Mouse (Mus musculus) layer of hippocampus, adult 18-20 months (tissue): ENCODE measurements around the gene Gjc1. TPM values are rescaled to one million over a fixed set of nuclear protein-coding genes. Genes with fewer than 3 reads are reported as not detected.
A peak's percentile ranks its signal among the peaks of the same experiment; 100 is the strongest.

Experiments used
- DNase-seq, 2 experiments: peaks; one replicate each; pipeline ENCODE4 v3.0.0; 2022; ENCODE audit warnings: low spot score in 2 of 2
- long read RNA-seq: library from polyadenylated mRNA; stranded (forward); transcript quantifications from one replicate; pipeline ENCODE4 v2.0.0, GENCODE M21; 2021
- total RNA-seq, 2 experiments: library from RNA; stranded (reverse); gene quantifications; 2 replicates each; pipeline ENCODE4 v1.2.3; 2021

Gjc1 gene
- total RNA-seq, result 1 to 10 TPM; 3.0 to 3.8 TPM
- long read RNA-seq, partial matches to known transcripts, result 0 of 4 reads
- long read RNA-seq, other reads (novel, unspliced or antisense), result 1 of 4 reads

DNA sequence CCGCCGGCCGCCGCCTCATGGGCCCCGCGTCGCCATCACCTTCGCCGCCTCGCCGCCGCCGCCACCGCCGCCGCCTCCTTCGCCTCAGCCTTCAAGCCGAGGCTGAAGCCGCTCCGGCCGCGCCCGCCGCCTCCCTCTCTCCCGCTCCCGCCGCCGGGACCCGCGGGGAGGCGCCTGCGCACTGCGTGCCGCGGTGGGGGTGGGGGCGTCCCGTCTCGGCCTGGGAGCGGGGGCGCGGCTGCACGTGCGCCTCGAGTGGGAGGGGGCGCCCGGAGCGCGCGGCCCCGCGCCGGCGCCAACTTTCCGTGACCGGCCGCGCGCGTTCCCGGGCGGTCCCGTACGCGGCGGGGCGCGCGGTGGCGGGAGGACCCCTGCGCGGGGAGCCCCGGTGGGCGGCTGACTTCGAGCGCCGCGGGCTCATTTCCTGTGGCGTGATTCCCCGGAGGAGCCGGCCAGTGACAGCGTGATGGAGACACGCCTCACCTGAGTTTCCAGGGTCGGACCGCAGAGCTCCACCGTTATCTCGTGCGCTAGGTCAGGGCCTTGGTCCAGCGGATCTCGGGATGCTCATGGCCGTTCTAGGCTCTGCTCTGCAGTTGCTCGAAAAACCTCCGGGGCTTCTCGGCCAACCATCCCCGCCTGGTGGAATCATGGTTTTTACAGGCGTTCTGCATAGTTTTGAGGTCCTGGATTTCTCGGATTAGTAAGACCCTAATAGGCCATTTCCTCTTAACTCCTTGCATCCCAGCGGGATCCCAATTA lies at the start of gene Gjc1:
Gene Gjc1 (minus strand): TSS at position 680 of the 762 bp plus-strand sequence.
- DNase-seq, result peak in 1 of 2 experiments; percentile 14

DNA sequence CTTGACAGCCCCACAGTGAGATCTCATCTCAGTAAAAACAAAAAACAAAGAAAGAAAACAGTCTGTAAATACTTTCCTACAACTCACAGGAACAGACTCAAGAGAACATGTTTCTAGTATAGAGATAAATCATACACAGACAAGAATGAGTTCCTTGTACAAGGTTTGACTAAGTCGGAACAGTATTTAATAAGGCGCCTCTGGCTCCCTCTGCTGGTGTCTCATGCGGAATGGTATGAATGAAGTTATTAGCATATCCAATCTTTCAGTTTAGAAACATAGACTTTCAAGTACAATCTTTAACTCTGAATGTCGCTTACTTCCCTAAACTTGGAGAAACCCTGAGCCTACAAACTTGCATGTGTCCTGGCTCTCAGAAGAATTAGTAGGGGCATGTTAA lies 44.8 kb upstream of the Gjc1 start:
- peak in 1 of 2 experiments; percentile 80 for DNase-seq

DNA sequence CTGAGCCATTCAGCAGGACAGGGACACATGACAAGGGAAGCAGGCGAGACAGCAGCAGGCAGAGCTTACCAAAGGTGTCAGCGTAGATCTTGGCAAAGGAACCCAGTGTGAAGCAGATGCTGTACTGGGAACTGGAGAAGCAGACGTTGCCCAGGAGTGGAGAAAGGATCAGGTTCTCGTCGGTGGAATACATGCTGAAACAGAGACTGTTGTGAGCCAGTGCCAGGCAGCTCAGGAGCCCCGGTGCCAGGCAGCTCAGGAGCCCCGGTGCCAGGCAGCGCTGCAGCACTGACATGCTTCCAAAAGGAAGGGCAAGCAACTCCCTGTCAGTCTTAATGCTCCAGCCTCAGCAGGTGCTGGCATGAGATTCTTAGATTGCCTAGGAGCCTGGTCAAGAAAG lies 40.4 kb upstream of the Gjc1 start:
- no peak for DNase-seq

DNA sequence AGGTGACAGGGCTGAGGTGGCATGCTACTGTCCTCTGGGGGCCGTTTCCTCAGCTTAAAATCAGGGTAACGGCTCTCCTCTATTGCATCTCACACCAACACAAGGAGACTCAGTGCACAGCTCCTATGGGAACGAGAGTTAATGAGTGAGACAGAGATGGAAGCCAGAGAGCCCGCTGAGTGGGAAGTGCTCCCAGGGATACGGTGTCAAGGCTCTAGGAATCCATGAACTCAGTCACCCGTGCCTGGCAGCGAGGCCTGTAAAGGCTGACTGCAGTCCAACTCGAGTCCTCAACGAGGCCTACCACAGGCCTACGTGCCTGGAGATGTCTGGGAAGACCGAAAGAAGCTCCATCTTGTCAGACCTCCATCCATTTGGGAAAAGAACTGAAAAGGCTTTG lies 39.5 kb upstream of the Gjc1 start:
- DNase-seq, result no peak

DNA sequence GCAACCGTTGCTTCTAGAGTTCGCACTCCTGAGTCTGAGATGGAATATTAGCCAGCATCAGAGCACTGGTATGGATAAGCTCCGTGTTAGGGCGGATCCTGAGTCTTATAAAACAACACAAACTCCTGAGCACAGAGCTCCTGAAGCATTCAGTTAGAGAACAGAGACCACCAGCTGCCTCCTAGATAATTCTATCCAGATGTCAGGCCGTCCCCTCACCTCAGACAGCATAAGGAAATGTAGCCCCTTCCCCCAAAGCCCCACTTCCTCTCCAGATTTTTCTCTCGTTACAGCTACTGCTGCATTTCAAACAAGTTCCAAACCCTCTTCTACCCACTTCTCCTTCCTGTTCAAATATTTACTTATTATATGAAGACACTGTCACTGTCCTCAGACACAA lies 36.4 kb upstream of the Gjc1 start:
- DNase-seq, result no peak

DNA sequence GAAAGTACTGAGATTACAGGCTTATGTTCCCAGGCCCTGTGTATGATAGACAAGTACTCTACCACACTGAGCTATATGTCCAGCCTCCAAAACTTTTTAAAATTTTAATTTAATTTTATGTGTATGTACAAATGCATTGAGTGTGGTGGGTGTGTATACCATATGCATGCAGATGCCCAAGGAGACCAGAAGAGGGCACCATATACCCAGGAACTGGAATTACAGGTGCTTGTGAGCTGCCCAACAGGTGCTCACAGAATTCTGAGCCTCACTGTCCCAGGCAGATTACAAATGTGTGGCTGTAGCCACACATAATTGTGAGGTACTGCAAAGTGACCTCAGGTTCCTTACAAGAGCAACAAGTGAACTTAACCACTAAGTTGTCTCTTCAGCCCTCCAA lies 34.3 kb upstream of the Gjc1 start:
- no peak for DNase-seq

DNA sequence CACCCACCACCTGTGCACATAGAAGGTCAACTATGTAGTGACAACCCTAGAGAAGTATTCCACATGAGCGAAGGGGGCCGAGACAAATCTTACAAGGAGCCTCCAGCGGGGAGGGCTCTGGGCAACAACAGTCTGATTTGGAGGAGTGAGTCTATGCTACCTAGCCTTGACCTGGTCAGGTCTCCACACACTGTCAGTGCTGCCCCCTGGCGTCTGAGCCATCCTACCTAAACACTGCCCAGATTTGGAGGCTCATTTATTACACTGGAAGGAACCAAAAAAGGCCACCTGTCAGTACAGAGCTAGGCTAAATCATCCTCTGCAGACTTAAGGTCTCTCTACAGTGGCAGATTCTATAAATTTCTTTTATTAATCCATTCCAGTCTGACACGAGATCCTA lies 32.4 kb upstream of the Gjc1 start:
- no peak for DNase-seq

DNA sequence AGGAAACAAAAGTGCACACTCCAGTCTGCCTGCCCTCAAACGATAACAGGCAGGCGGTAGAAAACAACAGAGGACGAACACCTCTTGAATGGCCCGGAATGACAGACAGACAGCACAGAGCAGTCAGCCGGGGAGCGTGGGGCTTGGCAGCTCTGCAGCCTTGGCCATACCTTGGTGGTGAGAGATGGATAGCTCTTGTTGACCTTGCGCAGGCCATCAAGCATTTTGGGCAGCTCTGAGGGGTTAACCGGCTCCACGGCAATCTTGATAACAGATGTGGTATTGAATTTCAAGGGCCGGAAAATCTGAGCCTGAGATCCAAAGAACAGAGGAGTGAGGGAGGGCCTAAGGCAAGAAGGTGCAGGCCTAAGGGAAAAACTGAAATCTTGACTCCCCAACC lies 26.4 kb upstream of the Gjc1 start:
- DNase-seq, result no peak

DNA sequence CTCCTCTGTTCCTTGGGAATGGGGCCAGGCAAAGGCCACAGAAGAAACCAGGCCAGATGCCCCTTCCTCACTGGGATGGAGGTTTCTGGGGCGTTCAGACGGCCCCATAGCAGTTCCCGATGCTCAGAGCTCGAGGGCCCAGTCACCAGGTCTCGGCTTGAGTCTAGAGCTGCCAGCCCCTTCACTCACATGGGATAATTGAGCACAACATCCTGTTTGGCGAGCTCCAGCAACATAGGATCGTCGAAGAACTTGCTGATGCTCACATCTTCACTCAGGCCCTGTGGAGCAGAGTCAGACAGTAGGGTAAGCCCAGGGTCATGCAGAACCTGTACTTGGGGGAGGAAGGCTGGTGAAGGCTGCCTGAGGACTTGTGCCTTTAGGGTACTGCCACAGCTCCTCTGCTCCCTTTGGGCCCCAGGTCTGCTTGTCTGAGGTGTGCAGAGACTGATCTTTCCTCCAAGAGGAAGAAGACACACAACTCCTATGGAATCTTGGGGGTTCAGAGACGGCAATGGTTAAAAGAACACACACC lies 19.2 kb upstream of the Gjc1 start:
- no peak for DNase-seq

DNA sequence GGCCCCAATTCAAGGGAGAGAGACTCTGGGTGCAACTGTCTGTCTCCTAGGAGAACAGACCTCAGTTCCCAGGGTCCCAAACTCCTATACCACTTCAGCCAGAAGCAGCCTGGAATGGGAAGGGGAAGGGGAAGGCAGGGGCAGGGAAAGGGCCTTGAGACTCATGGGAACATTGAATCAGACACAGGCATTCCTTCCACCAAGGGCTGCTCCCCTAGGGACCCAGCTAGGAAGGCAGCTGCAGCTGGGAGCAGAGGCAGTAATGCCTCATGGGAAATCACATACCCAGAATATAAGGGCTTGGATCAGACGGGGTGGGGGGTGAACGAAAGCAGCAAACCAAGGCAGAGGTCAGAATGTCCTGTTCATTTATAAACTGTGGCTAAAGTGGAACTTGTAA lies 18.6 kb upstream of the Gjc1 start:
- DNase-seq, result no peak

DNA sequence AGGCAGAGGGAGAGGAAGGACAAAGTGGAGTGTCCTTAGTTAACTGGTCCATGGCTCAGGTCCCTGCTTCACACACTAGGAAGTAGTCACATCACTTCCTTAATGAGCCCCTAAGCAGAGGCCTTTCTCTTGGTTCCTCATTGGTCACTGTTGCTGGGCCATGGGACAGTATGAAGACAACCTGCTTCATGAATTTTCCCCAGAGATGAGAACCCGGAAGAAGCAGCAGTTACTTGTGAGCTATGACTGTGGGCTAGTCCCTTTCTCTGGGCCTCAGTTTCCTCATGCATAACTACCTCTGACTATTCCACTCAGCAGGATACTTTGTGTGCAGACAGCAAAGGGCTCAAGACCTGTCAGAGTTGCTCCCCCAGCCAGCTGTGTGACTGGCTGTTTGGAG lies 17.9 kb upstream of the Gjc1 start:
- no peak for DNase-seq

DNA sequence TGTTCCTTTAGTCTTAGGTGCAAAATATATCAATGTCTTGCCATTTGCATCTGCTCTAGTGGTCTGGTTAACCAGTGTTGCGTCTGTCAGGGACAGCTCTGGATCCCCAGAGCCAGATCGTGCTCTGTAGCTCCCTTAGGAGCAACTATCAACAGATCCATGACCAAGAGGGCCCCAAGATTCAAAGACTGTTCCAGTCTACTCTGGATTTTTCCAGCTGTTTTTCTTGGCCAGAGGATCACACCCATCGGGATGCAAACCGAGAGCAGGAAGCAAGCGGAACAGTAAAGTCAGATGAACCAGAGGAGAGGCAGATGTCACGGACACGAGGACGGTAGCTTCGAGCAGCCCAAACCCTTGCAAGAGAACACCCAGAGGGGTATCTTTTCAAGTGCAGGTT lies 16.6 kb upstream of the Gjc1 start:
- DNase-seq, result no peak

DNA sequence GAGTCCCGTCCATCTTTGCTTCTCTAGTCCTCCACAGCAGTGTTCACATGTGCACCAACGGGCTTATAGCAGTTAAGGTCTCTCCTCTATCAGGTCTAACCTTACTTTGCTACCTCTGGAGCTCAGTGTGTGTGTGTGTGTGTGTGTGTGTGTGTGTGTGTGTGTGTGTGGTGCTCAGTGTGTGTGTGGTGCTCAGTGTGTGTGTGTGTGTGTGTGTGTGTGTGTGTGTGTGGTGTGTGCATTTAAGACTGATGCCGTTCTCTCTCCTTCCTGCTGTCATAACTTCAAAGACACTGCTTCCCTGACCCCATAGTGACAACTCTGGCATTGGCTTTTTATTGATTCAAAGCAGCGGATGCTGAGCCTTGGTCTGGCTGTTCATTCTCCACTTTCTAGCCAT lies 16.0 kb upstream of the Gjc1 start, which contains the start of gene Higd1b:
Gene Higd1b (plus strand): TSS at position 301 of the 400 bp plus-strand sequence.
- no peak for DNase-seq

DNA sequence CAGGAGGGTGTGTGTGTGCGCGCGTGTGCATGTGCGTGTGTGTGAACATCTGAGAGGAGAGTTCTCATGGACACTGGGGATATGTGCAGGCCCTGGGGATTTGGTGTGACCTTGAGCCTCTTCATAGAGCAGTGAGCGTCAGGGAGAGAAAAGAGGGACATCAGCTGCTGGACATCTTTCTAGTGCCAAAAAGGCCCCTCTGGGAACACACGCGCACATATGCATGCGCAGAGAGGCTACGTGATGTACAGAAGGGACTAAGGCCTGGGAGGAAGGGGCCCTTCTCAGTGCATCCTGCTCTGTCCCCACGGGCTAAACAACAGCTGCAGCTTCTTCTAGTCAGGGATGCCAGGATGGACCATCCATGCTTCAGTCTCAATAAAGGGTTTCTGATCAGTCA lies 14.7 kb upstream of the Gjc1 start:
- DNase-seq, result no peak

DNA sequence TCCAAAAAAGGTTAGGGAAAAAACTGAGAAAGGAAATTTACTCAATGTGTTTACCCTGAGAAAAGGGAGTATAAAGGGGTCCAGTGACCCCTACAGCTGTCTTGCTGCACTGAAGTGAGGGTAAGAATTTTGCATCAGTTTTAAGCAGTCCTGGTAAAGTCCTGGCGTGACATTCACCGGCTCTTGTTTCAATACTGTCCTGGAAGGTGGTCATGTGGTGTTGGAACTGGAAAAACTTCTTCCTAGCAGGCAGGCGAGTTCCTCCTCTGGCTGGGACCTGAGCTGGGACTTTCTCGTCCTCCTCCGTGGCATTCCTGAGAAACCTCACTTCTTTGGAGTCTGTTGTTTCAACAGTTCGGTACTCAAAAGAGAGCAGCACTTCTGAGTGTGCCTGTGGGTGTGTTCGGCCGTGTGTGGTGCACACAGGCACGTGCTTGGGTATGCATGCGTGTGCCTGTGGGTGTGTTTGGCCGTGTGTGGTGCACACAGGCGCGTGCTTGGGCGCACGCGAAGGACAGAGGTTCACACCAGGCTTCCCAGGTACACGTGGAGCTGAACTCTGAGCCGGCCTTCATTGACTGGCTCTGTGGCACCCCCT lies 13.3 kb upstream of the Gjc1 start:
- no peak for DNase-seq

DNA sequence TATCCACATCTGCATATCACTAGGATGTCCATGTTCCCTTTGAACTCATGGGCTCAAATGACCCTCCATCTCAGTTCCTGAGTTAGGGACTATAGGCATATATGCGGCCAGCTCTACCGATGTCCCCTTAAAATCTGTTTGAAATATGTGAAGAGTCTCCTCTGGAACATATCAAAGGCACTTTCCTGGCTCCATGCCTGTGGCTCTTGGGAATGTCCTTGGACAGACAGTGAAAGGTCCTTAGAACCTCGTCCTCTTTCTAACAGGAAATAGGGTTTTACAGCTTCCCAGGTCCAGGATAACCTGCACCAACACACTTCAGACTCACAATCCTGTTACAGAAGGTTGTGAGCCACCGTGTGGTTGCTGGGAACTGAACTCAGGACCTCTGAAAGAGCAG lies 10.8 kb upstream of the Gjc1 start:
- DNase-seq, result no peak

DNA sequence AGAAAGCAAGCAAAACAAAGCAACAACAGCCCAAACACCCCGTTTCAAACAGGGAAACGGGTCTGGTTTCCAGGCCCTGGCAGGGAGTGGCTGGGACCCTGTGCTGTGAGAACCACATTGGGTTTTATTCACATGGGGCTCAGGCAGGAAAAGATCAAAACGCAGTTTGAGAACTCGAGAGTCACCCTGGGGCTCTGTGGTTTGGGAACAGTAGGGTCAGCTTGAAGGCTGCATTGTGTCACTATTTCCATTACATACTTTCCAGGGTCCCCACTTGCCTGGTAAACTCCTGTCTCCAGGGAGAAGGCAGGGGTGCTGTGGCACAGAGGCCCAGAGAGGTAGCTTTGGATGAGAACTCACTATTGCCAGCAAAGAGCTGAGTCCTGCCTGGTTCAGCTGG lies 7.6 kb upstream of the Gjc1 start:
- DNase-seq, result no peak

DNA sequence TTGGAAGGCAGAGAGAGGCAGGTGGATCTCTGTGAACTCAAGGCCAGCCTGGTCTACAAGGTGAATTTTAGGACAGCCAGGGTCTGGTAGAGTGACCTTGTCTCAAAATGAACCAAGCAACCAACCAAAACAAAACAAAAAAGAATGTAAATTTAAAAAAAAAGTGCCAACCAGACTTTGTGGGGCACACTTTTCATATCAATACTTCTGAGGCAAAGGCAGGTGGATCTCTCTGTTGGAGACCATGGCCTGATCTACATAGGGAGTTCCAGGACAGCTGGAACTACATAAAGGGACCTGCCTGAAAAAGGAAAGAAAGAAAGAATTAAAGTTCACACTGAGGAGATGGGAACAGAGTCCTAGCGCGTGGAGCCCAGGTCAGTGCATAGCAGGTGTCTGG lies 7.0 kb upstream of the Gjc1 start:
- DNase-seq, result no peak

DNA sequence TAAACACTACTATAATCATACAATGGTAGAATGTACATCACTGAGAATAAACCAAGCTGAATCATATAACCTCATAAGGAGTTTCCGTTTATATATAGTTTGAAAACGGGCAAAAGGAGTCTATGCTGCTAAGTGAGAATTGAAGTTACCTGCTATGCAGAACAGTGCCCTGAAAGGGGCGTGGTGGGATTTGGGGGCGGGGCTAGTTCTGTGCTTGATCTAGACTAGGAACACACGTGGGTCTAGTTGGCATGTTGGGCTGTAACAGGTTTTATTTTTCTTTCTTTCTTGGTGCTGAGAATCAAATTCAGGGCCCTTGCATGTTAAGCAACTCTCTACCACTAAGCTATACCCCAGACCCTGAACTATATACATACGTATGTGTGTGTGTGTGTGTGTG lies 1.7 kb upstream of the Gjc1 start:
- no peak for DNase-seq

DNA sequence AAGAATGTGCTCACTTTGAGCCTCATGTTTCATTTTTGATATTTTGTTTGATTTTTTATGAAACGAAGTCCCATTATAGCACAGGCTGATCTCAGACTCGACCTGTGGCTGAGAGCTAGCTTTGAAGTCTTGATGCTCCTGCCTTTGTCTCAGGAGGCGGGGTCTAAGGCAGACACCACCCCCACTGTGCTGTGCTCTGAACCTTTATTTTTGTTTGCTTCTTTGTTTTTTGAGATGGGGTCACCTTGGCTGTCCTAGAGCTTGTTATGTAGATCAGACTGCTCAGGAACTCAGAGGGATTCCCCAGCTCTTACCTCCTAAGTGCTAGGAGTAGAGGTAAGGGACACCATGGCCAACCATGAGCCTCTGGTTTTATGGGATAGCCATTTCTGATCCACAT lies 932 bp upstream of the Gjc1 start:
- DNase-seq, result no peak

DNA sequence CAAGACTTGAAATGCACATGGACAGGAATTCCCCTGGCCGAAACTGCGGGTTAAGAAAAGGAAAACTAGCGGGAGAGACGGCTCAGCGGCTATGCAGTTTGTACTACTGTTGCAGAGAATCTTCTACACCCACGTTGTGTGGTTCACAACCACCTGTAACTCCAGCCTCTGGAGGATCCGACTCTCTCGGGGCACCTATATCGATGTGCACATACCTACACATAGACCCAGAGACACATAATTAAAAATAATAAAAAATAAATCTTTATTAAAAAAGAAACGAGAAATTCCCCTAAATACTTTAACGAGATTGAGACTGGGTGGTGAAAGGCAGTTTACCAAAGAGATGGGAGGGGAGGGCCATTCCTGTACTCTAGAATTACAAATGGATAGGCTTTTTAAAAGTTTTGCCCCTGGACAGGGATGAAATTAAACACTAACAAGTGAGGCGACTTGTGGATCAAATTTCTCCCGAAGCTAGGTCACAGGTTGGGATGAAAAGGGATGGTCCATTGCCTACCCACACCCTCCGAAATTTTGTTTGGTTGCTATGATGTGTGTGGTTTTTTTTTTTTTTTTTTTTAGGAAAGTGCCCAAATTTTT lies 384 bp upstream of the Gjc1 start:
- no peak for DNase-seq
